Mouse (Mus musculus): Measurements from ENCODE around the gene Olfr596. TPM values are rescaled to one million over a fixed set of nuclear protein-coding genes. Genes with fewer than 3 reads are reported as not detected.
"Not testable (repeated sequence)": the region's sequence is repeated elsewhere in the genome, so short reads cannot be mapped to it uniquely, and the experiment has no call there.

The Olfr596 gene
- not detected in 2 replicates for total RNA-seq (2017)

DNA sequence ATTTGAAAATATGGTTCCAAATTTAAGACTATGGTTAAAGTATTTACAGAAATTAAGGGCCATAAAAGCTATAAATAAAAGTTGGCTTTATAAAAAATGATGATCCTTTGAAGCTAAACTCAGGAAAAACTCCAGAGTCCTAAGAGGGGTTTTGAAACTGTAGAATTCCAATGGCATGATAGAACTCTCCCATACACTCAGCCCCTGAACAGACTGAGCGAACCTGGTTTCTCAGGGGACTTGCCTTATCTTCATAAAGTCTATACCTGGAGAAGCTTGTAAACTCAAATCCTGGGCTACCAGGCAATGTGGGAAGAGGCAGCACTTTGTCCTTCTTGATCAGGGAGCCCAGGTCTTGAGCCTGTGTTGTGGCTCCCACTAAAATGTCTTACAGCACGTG is at the start of gene Olfr596:
Olfr596 (plus strand) TSS at position 301 of the 400 bp plus-strand sequence.
- not testable (repeated sequence) for ATAC-seq (replicated peaks; ENCODE audit: low read depth, poor library complexity, severe bottlenecking)

DNA sequence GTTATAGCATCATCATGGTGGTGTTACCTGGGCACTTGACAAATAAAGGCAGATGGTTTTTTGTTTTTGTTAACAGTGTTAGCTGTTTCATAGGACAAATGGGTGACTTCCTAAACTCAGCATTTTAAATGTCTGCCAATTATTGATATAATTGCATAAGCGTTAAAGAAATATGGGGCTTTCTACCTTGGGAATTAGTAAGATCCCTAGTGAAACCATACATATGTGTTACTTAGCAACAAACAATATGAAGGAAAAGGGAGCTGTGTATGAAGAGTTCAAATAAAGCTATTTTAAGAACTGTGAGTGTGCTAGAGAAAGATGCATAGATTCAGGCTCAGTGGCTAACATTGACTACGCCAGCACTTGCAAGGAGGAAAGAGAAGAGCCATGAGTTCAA is 10.6 kb downstream of the Olfr596 start, which contains the start of gene Olfr597:
Olfr597 (plus strand) TSS at position 301 of the 400 bp plus-strand sequence.
- ATAC-seq (replicated peaks; ENCODE audit: low read depth, poor library complexity, severe bottlenecking) = not testable (repeated sequence)

DNA sequence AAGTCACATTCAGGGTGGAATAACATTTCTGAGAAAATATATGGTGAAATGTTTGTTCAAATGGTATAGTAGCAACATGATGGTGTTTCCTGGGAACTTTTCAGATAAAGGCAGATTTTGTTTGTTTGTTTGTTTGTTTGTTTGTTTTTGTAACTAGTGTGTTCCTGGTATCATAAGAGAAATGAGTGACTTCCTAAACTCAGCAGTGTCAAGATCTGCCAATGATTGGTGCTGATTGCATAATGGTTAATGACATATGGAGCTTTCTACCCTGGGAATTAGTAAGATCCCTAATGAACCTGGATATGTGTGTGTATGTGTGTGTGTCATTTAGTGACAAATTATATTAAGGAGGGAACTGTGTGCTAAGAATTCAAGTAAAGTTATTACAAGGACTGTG is 17.8 kb downstream of the Olfr596 start, which contains the start of gene Olfr598:
Olfr598 (plus strand) TSS at position 301 of the 400 bp plus-strand sequence.
- ATAC-seq (replicated peaks; ENCODE audit: low read depth, poor library complexity, severe bottlenecking) = no peak

DNA sequence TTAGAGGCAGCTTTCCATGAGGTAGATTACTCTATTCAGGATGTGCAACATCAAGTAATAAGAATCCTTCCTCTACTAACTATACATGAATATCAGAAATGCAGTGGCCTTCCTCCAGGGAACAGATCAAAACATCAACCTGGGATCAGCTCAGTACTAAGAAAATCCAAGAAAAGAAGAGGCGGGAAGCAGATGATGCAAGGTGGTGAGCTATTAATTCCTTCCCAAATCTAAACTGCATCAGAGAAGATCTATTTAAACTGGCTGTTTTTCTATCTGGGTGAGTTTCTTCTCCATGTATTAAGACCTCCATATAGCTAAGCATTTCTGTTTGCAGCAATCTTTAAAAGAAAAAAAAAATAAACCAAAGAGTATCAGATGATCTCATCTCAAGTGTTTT is 30.2 kb downstream of the Olfr596 start, which contains the start of gene Olfr599:
Olfr599 (plus strand) TSS at position 301 of the 400 bp plus-strand sequence.
- ATAC-seq (replicated peaks; ENCODE audit: low read depth, poor library complexity, severe bottlenecking) = no peak

DNA sequence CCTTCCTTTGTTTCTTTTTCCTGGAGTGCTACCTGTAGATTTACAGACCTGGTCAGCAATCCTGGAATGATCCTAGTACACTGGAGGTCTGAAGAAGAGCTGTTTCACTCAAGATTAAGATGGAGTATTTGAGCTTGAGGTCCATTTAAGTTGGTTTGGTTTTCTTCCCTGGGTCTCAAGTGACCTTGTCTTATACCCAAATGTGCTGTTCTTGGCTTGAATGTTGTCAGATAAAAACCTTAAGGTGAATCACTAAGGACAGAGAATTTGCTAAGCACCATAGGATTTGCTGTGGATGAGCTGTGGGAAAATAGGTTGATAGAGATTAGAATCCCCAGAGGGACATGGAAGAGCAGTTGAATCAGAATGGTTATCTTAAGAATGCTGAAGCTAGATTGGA is 44.1 kb downstream of the Olfr596 start, which contains the start of gene Olfr600:
Olfr600 (minus strand) TSS at position 101 of the 400 bp plus-strand sequence.
- no peak for ATAC-seq (replicated peaks; ENCODE audit: low read depth, poor library complexity, severe bottlenecking)

Other genes with a start within 250 kb of the Olfr596 start
- not detected in 2 replicates for gene Olfr584, start 223.8 kb upstream of the Olfr596 start, total RNA-seq (2017)
- not detected in 2 replicates for gene Olfr585, start 207.9 kb upstream of the Olfr596 start, total RNA-seq (2017)
- gene Olfr586, start 180.0 kb upstream of the Olfr596 start, total RNA-seq (2017) = not detected in 2 replicates
- not detected in 2 replicates for gene Olfr588-ps1, start 164.8 kb upstream of the Olfr596 start, total RNA-seq (2017)
- gene Olfr589, start 149.3 kb upstream of the Olfr596 start, total RNA-seq (2017) = not detected in 2 replicates
- not detected in 2 replicates for gene Olfr591, start 127.3 kb upstream of the Olfr596 start, total RNA-seq (2017)
- not detected in 2 replicates for gene Olfr592, start 120.8 kb upstream of the Olfr596 start, total RNA-seq (2017)
- not detected in 2 replicates for gene Olfr593, start 93.8 kb upstream of the Olfr596 start, total RNA-seq (2017)
- gene Olfr594, start 88.7 kb upstream of the Olfr596 start, total RNA-seq (2017) = not detected in 2 replicates
- gene Usp17ld, start 53.1 kb upstream of the Olfr596 start, total RNA-seq (2017) = not detected in 2 replicates
- not detected in 2 replicates for gene Olfr597, start 10.7 kb downstream of the Olfr596 start, total RNA-seq (2017)
- gene Olfr598, start 17.9 kb downstream of the Olfr596 start, total RNA-seq (2017) = not detected in 2 replicates
- gene Olfr599, start 30.3 kb downstream of the Olfr596 start, total RNA-seq (2017) = not detected in 2 replicates
- gene Olfr600, start 44.0 kb downstream of the Olfr596 start, total RNA-seq (2017) = not detected in 2 replicates
- not detected in 2 replicates for gene Olfr601, start 57.0 kb downstream of the Olfr596 start, total RNA-seq (2017)
- gene Olfr603, start 80.5 kb downstream of the Olfr596 start, total RNA-seq (2017) = not detected in 2 replicates
- not detected in 2 replicates for gene Usp17lc, start 109.4 kb downstream of the Olfr596 start, total RNA-seq (2017)
- not detected in 2 replicates for gene Olfr605, start 139.8 kb downstream of the Olfr596 start, total RNA-seq (2017)
- not detected in 2 replicates for gene Olfr606, start 143.4 kb downstream of the Olfr596 start, total RNA-seq (2017)
- gene Olfr607, start 158.5 kb downstream of the Olfr596 start, total RNA-seq (2017) = not detected in 2 replicates
- not detected in 2 replicates for gene Olfr608, start 164.2 kb downstream of the Olfr596 start, total RNA-seq (2017)
- not detected in 2 replicates for gene Olfr609, start 192.4 kb downstream of the Olfr596 start, total RNA-seq (2017)
- not detected in 2 replicates for gene Olfr610, start 206.5 kb downstream of the Olfr596 start, total RNA-seq (2017)
- not detected in 2 replicates for gene Olfr611, start 215.2 kb downstream of the Olfr596 start, total RNA-seq (2017)
- gene Olfr612, start 237.1 kb downstream of the Olfr596 start, total RNA-seq (2017) = not detected in 2 replicates
- not detected in 2 replicates for gene Olfr613, start 242.4 kb downstream of the Olfr596 start, total RNA-seq (2017)